Mouse (Mus musculus): Measurements from ENCODE around the gene Ccdc47. TPM values are rescaled to one million over a fixed set of nuclear protein-coding genes. Genes with fewer than 3 reads are reported as not detected.
A peak's percentile ranks its signal among the peaks of the same experiment; 100 is the strongest.
"Not testable (repeated sequence)": the region's sequence is repeated elsewhere in the genome, so short reads cannot be mapped to it uniquely, and the experiment has no call there.

Gene Ccdc47
- polyA plus RNA-seq, 1 experiment from 2014 or later, result 58.9 TPM

DNA sequence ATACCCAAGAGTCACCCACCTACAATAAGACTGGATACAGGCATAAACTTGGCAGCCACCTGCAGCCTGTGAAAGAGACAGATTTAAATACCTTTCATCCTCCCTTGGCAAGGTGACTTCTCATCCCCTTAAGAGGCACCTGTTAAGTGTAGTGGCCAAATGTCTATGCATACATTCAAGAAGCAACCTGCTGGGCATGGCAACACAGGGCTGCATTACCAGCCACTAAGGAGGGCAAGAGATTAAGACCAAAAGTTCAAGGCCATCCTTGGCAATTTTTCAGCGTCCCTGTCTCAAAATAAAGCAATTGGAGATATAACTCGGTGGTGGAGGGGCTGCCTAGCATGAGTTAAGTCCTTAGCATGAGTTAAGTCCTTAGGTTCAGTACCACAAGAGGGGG, 38.6 kb upstream of the Ccdc47 start:
- H3K9me3 ChIP-seq (replicated peaks; ENCODE audit: control insufficient read depth, low read length), result no peaks in the 10 kb centered on the region
- H3K27me3 ChIP-seq (ENCODE audit: control insufficient read depth, insufficient read depth, low read length), result no peaks in the 10 kb centered on the region
- peak overlapping the region; percentile 89 for H3K9ac ChIP-seq (ENCODE audit: low read depth, low read length)
- no peak for ATAC-seq (replicated peaks; ENCODE audit: insufficient number of reproducible peaks, low FRiP score, low TSS enrichment)
- no peak overlapping the region for H3K27ac ChIP-seq (ENCODE audit: low read depth, low read length)
- peaks cover 41% of the 10 kb centered on the region for H3K36me3 ChIP-seq (ENCODE audit: control insufficient read depth, insufficient read depth, low read length)
- H3K4me2 ChIP-seq, result peak overlapping the region; percentile 91
- peaks cover 18% of the 10 kb centered on the region for H3K4me1 ChIP-seq (ENCODE audit: control insufficient read depth, insufficient read depth, low read length)
- 20% methylated on average over 2 of the region's 2 CpGs for WGBS (ENCODE audit: insufficient replicate concordance)
- peak overlapping the region; percentile 77 for H3K4me3 ChIP-seq (ENCODE audit: low read depth, low read length)

DNA sequence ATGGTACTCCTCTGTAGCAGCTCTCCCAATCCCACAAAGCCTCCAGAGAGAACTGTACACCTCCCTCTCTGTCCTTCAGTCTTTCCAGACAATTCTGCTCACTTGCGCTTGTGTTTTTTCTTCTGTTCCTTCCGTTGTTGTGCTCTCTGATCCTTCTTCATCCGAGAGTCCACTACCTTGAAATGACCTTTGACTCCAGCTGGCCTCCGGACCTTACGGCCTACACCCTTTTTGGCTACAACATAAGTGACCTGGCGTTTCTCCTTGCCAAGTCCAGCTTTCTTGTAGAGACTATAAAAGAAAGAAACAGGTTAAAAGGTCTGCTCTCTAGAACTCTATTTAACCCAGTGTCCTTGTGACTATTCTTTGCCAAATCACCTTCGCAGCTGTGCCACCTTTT, 33.2 kb upstream of the Ccdc47 start:
- Histone ChIP-seq H3K36me3 (ENCODE audit: control insufficient read depth, insufficient read depth, low read length) (peaks cover 73% of the 10 kb centered on the region), H3K27ac (ENCODE audit: low read depth, low read length) (no peak overlapping the region), H3K9ac (ENCODE audit: low read depth, low read length) (no peak overlapping the region), H3K9me3 (replicated peaks; ENCODE audit: control insufficient read depth, low read length) (no peaks in the 10 kb centered on the region), H3K4me1 (ENCODE audit: control insufficient read depth, insufficient read depth, low read length) (no peaks in the 10 kb centered on the region), H3K27me3 (ENCODE audit: control insufficient read depth, insufficient read depth, low read length) (no peaks in the 10 kb centered on the region), H3K4me3 (ENCODE audit: low read depth, low read length) (no peak overlapping the region), H3K4me2 (no peak overlapping the region)
- ATAC-seq (replicated peaks; ENCODE audit: insufficient number of reproducible peaks, low FRiP score, low TSS enrichment), result no peak
- 85% methylated on average over 7 of the region's 7 CpGs for WGBS (ENCODE audit: insufficient replicate concordance)

DNA sequence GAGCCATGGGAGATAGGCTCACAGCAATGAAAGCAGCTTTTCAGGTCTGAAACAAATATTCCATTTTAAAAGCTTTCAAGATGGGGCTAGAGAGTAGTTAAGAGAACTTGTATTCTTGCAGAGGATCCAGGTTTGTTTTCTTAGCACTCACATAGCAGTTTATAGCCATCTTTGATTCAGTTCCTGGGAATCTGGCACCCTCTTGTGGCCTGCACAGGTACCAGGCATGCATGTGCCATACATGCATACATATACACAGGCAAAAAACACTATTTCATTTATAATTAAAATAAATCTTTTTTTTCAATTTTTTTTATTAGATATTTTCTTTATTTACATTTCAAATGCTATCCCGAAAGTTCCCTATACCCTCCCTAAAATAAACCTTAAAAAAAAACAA, 30.7 kb upstream of the Ccdc47 start:
- Histone ChIP-seq H3K36me3 (ENCODE audit: control insufficient read depth, insufficient read depth, low read length) (peaks cover 72% of the 10 kb centered on the region), H3K4me2 (no peak overlapping the region), H3K9me3 (replicated peaks; ENCODE audit: control insufficient read depth, low read length) (no peaks in the 10 kb centered on the region), H3K27me3 (ENCODE audit: control insufficient read depth, insufficient read depth, low read length) (no peaks in the 10 kb centered on the region), H3K27ac (ENCODE audit: low read depth, low read length) (no peak overlapping the region), H3K4me3 (ENCODE audit: low read depth, low read length) (no peak overlapping the region), H3K9ac (ENCODE audit: low read depth, low read length) (no peak overlapping the region), H3K4me1 (ENCODE audit: control insufficient read depth, insufficient read depth, low read length) (no peaks in the 10 kb centered on the region)
- 88% methylated on average over 1 of the region's 1 CpGs for WGBS (ENCODE audit: insufficient replicate concordance)
- no peak for ATAC-seq (replicated peaks; ENCODE audit: insufficient number of reproducible peaks, low FRiP score, low TSS enrichment)

DNA sequence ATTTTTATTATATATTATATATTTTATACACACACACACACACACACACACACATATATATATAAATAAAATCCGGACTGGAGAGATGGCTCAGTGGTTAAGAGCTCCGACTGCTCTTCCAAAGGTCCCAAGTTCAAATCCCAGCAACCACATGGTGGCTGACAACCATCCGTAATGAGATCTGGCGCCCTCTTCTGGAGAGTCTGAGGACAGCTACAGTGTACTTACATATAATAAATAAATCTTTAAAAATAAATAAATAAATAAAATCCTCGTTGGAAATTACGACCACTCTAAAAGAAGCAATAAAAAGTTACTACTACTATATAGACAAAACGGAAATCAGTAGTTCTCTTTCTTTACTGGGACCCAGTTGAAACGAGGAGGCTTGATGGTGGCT, 17.8 kb upstream of the Ccdc47 start:
- H3K36me3 ChIP-seq (ENCODE audit: control insufficient read depth, insufficient read depth, low read length), result peaks cover 27% of the 10 kb centered on the region
- H3K4me3 ChIP-seq (ENCODE audit: low read depth, low read length); H3K9ac ChIP-seq (ENCODE audit: low read depth, low read length); H3K4me2 ChIP-seq; H3K27ac ChIP-seq (ENCODE audit: low read depth, low read length); H3K4me1 ChIP-seq (ENCODE audit: control insufficient read depth, insufficient read depth, low read length); H3K27me3 ChIP-seq (ENCODE audit: control insufficient read depth, insufficient read depth, low read length); H3K9me3 ChIP-seq (replicated peaks; ENCODE audit: control insufficient read depth, low read length); ATAC-seq (replicated peaks; ENCODE audit: insufficient number of reproducible peaks, low FRiP score, low TSS enrichment): not testable (repeated sequence)
- WGBS (ENCODE audit: insufficient replicate concordance), result 80% methylated on average over 8 of the region's 8 CpGs

DNA sequence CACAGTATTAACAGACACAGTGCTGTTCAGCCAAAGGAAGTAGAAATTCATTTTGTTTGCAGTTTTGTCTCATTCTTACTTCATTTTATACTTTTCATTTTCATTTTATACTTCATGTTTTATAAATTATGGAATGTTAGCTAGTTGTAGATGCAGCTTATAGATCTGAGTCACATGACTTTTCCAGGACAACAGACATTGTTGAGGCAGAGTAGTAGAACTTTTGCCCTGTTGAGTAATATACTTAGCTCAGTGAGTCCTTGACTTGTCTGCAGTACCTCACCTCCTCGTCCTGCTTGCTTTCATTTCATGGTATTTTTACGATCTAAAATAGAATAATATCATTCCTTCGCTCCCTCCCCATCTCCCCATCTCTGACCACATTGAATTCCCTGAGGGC, 4.5 kb upstream of the Ccdc47 start:
- Histone ChIP-seq H3K27me3 (ENCODE audit: control insufficient read depth, insufficient read depth, low read length) (no peaks in the 10 kb centered on the region), H3K27ac (ENCODE audit: low read depth, low read length) (no peak overlapping the region), H3K36me3 (ENCODE audit: control insufficient read depth, insufficient read depth, low read length) (peaks cover 8% of the 10 kb centered on the region; the same call in 1 of the 2 replicates), H3K9me3 (replicated peaks; ENCODE audit: control insufficient read depth, low read length) (no peaks in the 10 kb centered on the region), H3K4me1 (ENCODE audit: control insufficient read depth, insufficient read depth, low read length) (peaks cover 8% of the 10 kb centered on the region), H3K4me3 (ENCODE audit: low read depth, low read length) (no peak overlapping the region), H3K4me2 (no peak overlapping the region), H3K9ac (ENCODE audit: low read depth, low read length) (no peak overlapping the region)
- 88% methylated on average over 3 of the region's 3 CpGs for WGBS (ENCODE audit: insufficient replicate concordance)
- no peak for ATAC-seq (replicated peaks; ENCODE audit: insufficient number of reproducible peaks, low FRiP score, low TSS enrichment)

DNA sequence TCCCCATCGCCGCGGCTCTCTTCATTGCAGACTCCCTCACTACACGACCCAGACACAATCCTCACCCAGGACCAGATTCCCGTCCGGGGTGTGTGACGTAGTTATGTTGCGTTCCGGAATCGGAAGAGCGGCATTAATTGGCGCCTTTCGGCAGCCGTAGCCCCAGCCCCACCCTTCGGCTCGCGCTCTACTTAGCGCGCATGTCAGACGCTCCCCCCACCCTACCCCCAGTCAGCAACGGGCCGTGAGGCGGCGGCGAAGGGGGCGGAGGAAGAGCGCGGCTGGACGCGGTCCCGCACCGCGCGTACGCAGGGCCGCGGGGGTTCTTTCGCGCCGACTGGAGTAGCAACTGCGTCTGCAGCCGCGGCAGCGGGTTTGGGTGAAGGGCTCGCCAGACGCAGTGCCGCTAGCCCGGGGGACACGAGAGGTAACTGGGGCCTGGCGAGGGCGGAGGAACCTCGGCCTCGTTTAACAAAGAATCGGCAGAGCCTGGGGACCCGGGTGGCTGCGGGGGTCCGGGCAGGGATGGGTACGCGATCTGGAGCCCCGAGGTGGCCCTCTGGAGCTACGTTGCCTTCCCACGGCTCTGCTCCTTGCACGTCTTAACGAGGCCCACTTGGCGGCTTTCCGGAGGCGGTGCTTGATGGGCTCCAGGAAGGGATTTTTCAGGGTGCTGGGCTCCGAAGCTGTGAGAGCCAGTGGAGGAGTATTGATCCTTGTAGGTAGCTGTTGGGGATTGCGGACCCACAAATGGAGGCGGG, 766 bp upstream of the Ccdc47 start, which contains the start of gene Ddx42:
TSS of gene Ddx42 (plus strand) at position 197 of the 761 bp plus-strand sequence.
- WGBS (ENCODE audit: insufficient replicate concordance), result under 1% methylated on average over 69 of the region's 70 CpGs
- Histone ChIP-seq H3K4me1 (ENCODE audit: control insufficient read depth, insufficient read depth, low read length) (peaks cover 17% of the 10 kb centered on the region), H3K4me3 (ENCODE audit: low read depth, low read length) (peak within 1 kb of the TSS; percentile 99), H3K27me3 (ENCODE audit: control insufficient read depth, insufficient read depth, low read length) (no peaks in the 10 kb centered on the region), H3K36me3 (ENCODE audit: control insufficient read depth, insufficient read depth, low read length) (peaks cover 4% of the 10 kb centered on the region; the same call in 1 of the 2 replicates), H3K4me2 (peak within 1 kb of the TSS; percentile 74), H3K27ac (ENCODE audit: low read depth, low read length) (peak within 1 kb of the TSS; percentile 96), H3K9me3 (replicated peaks; ENCODE audit: control insufficient read depth, low read length) (no peaks in the 10 kb centered on the region), H3K9ac (ENCODE audit: low read depth, low read length) (peak within 1 kb of the TSS; percentile 98)
- ATAC-seq (replicated peaks; ENCODE audit: insufficient number of reproducible peaks, low FRiP score, low TSS enrichment), result peak; percentile 94

DNA sequence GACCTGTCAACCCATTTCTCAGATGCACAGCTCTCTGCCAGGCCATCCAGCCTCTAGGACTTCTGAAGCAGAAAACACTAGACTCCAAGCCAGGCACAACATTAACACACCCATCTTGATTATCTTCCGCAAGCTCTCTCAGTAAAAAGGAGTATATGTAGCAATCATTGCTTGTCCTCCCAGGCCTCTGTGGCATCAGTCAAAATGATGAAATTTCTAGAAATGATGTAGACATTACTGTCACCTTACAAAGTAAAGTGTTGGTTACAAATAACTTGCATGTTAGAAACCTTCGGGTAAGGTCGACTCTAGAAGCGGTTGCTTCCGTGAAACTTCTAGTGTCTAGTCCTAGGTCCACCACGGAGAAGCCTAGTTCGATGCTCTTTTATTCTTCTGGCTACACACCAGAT, 689 bp downstream of the Ccdc47 start:
- peaks cover 12% of the 10 kb centered on the region for H3K36me3 ChIP-seq (ENCODE audit: control insufficient read depth, insufficient read depth, low read length)
- ATAC-seq (replicated peaks; ENCODE audit: insufficient number of reproducible peaks, low FRiP score, low TSS enrichment), result no peak
- WGBS (ENCODE audit: insufficient replicate concordance), result 26% methylated on average over 7 of the region's 7 CpGs
- no peaks in the 10 kb centered on the region for H3K9me3 ChIP-seq (replicated peaks; ENCODE audit: control insufficient read depth, low read length)
- peak overlapping the region; percentile 74 for H3K4me2 ChIP-seq
- peak overlapping the region; percentile 96; the same call in 1 of the 2 replicates for H3K27ac ChIP-seq (ENCODE audit: low read depth, low read length)
- H3K27me3 ChIP-seq (ENCODE audit: control insufficient read depth, insufficient read depth, low read length), result no peaks in the 10 kb centered on the region
- H3K9ac ChIP-seq (ENCODE audit: low read depth, low read length), result peak overlapping the region; percentile 98
- H3K4me3 ChIP-seq (ENCODE audit: low read depth, low read length), result peak overlapping the region; percentile 99
- peaks cover 17% of the 10 kb centered on the region for H3K4me1 ChIP-seq (ENCODE audit: control insufficient read depth, insufficient read depth, low read length)

DNA sequence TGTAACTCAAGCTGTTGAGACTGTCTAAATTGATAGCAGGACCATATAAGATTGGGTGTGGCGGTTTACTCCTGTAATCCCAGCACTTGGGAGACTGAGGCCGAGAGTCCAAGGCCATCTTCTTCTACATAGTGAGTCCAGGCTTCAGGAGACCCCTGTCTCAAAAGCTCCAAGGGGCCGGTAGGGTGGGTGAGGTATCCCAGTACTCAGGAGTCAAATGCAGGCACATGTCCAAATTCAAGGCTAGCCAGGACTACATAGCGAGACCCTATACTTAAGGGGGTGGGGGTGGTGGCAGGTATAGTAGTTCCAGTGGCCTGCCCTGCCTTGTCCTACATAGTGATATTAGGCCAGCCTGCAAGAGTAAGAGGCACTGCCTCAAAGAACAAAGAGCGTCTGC, 1.3 kb downstream of the Ccdc47 start:
- no peak overlapping the region for H3K27ac ChIP-seq (ENCODE audit: low read depth, low read length)

DNA sequence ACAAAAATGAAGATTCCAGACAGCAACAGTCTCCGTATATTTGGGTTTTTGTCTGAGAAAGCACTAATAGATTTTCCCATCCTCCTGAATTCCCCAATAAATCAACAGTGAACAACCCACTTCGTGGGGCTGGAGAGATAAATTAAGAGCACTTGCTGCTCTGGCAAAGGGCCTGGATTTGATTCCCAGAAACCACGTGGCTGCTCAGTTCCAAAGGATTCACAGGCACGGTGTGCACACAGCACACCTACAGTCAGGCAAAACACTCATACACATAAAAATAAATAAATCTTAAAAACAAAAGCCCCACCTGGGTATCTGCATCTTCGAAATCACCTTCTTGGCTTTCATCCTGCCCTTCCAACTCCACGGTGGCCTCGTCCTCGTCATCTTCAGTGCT, 3.4 kb downstream of the Ccdc47 start:
- ATAC-seq (replicated peaks; ENCODE audit: insufficient number of reproducible peaks, low FRiP score, low TSS enrichment), result no peak
- H3K36me3 ChIP-seq (ENCODE audit: control insufficient read depth, insufficient read depth, low read length), result peaks cover 29% of the 10 kb centered on the region
- 93% methylated on average over 8 of the region's 8 CpGs for WGBS (ENCODE audit: insufficient replicate concordance)

More for the DNA sequence above, 1.3 kb downstream of the Ccdc47 start:
- Histone ChIP-seq H3K27me3 (ENCODE audit: control insufficient read depth, insufficient read depth, low read length) (no peaks in the 10 kb centered on the region), H3K9ac (ENCODE audit: low read depth, low read length) (peak overlapping the region; percentile 12; the same call in 1 of the 2 replicates), H3K4me1 (ENCODE audit: control insufficient read depth, insufficient read depth, low read length) (peaks cover 17% of the 10 kb centered on the region), H3K36me3 (ENCODE audit: control insufficient read depth, insufficient read depth, low read length) (peaks cover 12% of the 10 kb centered on the region), H3K9me3 (replicated peaks; ENCODE audit: control insufficient read depth, low read length) (no peaks in the 10 kb centered on the region), H3K4me2 (peak overlapping the region; percentile 74), H3K4me3 (ENCODE audit: low read depth, low read length) (peak overlapping the region; percentile 99; the same call in 1 of the 2 replicates)
- WGBS (ENCODE audit: insufficient replicate concordance), result 85% methylated on average over 5 of the region's 5 CpGs
- ATAC-seq (replicated peaks; ENCODE audit: insufficient number of reproducible peaks, low FRiP score, low TSS enrichment), result no peak

More for the DNA sequence above, 3.4 kb downstream of the Ccdc47 start:
- H3K4me2 ChIP-seq, result no peak overlapping the region
- no peaks in the 10 kb centered on the region for H3K9me3 ChIP-seq (replicated peaks; ENCODE audit: control insufficient read depth, low read length)
- H3K27ac ChIP-seq (ENCODE audit: low read depth, low read length), result no peak overlapping the region
- H3K4me1 ChIP-seq (ENCODE audit: control insufficient read depth, insufficient read depth, low read length), result peaks cover 11% of the 10 kb centered on the region
- no peaks in the 10 kb centered on the region for H3K27me3 ChIP-seq (ENCODE audit: control insufficient read depth, insufficient read depth, low read length)
- H3K9ac ChIP-seq (ENCODE audit: low read depth, low read length), result no peak overlapping the region
- H3K4me3 ChIP-seq (ENCODE audit: low read depth, low read length), result no peak overlapping the region

Data from heart, embryonic 11.5 days (tissue).